Mouse (Mus musculus) neural tube, embryonic 15.5 days (tissue): ENCODE results near the gene Pam16. TPM values are rescaled to one million over a fixed set of nuclear protein-coding genes. Genes with fewer than 3 reads are reported as not detected.
A peak's percentile ranks its signal among the peaks of the same experiment; 100 is the strongest.

ENCODE experiments used
- ATAC-seq: fragments of 200-750 bp; cut with Nextera tagmentation; 2 replicates; pipeline ENCODE4 v1.8.0; 2017; ENCODE audit warnings: mild to moderate bottlenecking, moderate TSS enrichment, moderate library complexity; ENCODE audit not compliant: low FRiP score
- H3K27ac ChIP-seq: fragments of 300-500 bp; sonication (generic); replicated peaks from 2 replicates; pipeline ENCODE4 v1.5.1; 2015; ENCODE audit warnings: mild to moderate bottlenecking, inconsistent platforms
- H3K27me3 ChIP-seq: fragments of 300-500 bp; sonication (generic); replicated peaks from 2 replicates; pipeline ENCODE4 v1.6.1; 2015; ENCODE audit warnings: inconsistent platforms
- H3K36me3 ChIP-seq: fragments of 300-500 bp; sonication (generic); 2 replicates; pipeline ENCODE4 v1.6.1; 2015; ENCODE audit warnings: inconsistent platforms
- H3K4me1 ChIP-seq: fragments of 300-500 bp; sonication (generic); 2 replicates; pipeline ENCODE4 v1.6.1; 2015; ENCODE audit warnings: inconsistent platforms
- H3K4me2 ChIP-seq: fragments of 300-500 bp; sonication (generic); 2 replicates; pipeline ENCODE4 v1.6.1; 2015; ENCODE audit warnings: inconsistent platforms, mild to moderate bottlenecking, moderate library complexity
- H3K4me3 ChIP-seq: fragments of 300-500 bp; sonication (generic); replicated peaks from 2 replicates; pipeline ENCODE4 v1.5.1; 2015; ENCODE audit warnings: mild to moderate bottlenecking, inconsistent platforms
- H3K9ac ChIP-seq: fragments of 300-500 bp; sonication (generic); replicated peaks from 2 replicates; pipeline ENCODE4 v1.6.1; 2015; ENCODE audit warnings: mild to moderate bottlenecking, inconsistent platforms
- H3K9me3 ChIP-seq: fragments of 300-500 bp; sonication (generic); replicated peaks from 2 replicates; pipeline ENCODE4 v1.6.1; 2016; ENCODE audit warnings: inconsistent platforms
- WGBS: fragments of 180-500 bp; shearing (Covaris S2); methylation state at CpG from one replicate; pipeline ENCODE4 v1.1.7; 2015; ENCODE audit warnings: mixed read lengths; 5-methylcytosine and 5-hydroxymethylcytosine counted together
- polyA plus RNA-seq: library from polyadenylated mRNA; unstranded; fragments of >200 nt; fragmentation: Nextera tagmentation; extraction: Ambion mirVana; gene quantifications from 2 replicates; pipeline ENCODE4 v1.2.1, GENCODE M21; 2015

Gene Pam16
- polyA plus RNA-seq, 1 experiment from 2014 or later = 179 TPM

GRCm38 (mm10) chr16:4655251-4655734 lies 30.5 kb upstream of the Pam16 start:
- H3K4me2 ChIP-seq = no peak overlapping the region
- H3K9me3 ChIP-seq = no peaks in the 10 kb centered on the region
- H3K4me1 ChIP-seq = peaks cover 20% of the 10 kb centered on the region; the same call in 1 of the 2 replicates
- H3K4me3 ChIP-seq = no peak overlapping the region
- no peaks in the 10 kb centered on the region for H3K27me3 ChIP-seq
- H3K36me3 ChIP-seq = peaks cover 34% of the 10 kb centered on the region
- WGBS = 89% methylated on average over 4 of the region's 4 CpGs
- ATAC-seq = no peak
- no peak overlapping the region for H3K27ac ChIP-seq
- H3K9ac ChIP-seq = no peak overlapping the region

- no peak overlapping the region for H3K27ac ChIP-seq
- H3K9me3 ChIP-seq = no peaks in the 10 kb centered on the region
- peaks cover 40% of the 10 kb centered on the region for H3K36me3 ChIP-seq
- no peak overlapping the region for H3K9ac ChIP-seq
- H3K4me2 ChIP-seq = no peak overlapping the region
- 85% methylated on average over 10 of the region's 10 CpGs for WGBS
- ATAC-seq = no peak
- peaks cover 20% of the 10 kb centered on the region; the same call in 1 of the 2 replicates for H3K4me1 ChIP-seq
- H3K4me3 ChIP-seq = no peak overlapping the region
- H3K27me3 ChIP-seq = no peaks in the 10 kb centered on the region
These were observed 29.9 kb upstream of the Pam16 start for GRCm38 (mm10) chr16:4654706-4655105.

DNA sequence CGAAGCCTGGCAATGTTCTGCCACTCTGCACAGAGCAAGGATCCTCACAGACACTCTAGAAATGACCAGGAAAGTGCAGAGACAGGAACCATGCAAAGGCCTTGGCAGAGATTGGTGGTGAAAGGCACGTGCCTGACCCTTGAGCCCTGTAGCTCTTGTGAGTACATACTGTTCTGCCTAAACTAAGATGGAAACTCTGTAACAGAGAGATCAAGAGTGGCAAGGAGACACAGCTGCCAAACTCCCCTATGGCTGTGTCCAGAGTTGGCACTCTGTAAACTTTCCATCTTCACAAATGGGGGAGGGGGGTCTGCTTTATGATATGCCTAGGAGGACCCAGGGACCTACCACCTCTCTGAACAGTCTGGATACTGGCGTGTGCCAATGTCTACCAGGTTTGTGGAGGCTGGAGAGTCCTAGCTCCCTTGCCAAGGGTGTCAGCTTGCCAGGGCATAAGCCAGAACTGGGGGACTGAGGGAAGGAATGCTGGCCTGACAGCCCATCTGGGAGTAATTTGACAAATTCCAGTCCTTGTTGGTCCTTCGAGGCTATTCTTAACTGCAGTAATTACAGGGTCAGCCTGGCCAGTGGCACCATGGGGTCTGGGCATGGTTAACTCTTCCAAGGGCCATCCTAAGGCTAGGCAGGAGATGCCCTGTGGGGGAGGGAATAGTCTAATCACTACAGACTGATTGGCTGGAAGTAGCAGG lies 28.1 kb upstream of the Pam16 start:
- Histone ChIP-seq H3K27me3 (no peaks in the 10 kb centered on the region), H3K36me3 (peaks cover 55% of the 10 kb centered on the region), H3K9me3 (no peaks in the 10 kb centered on the region), H3K27ac (no peak overlapping the region), H3K4me3 (no peak overlapping the region), H3K4me2 (no peak overlapping the region), H3K4me1 (peaks cover 15% of the 10 kb centered on the region; the same call in 1 of the 2 replicates), H3K9ac (no peak overlapping the region)
- no peak for ATAC-seq
- 67% methylated on average over 4 of the region's 4 CpGs for WGBS

DNA sequence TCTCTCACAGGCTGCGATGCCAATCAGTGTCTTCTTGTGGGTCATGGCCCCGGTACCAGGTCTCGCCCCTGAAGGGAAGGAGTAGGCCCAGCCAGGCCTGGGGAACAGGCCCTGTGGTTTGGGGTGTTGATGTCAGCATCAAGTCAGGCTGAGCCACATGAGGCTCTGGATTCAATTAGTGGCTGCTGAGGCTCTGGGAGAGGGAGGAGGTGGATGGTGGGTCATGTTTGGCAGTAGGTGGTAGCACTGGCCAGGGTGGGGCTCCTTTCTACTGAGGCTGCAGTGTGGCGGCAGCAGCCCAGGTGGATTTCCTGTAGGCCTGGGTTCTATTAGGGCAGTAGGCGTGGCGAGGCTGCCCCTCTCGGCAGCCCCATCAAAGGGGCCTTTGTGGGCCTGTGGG lies 26.8 kb upstream of the Pam16 start:
- 59% methylated on average over 7 of the region's 7 CpGs for WGBS
- Histone ChIP-seq H3K4me3 (no peak overlapping the region), H3K36me3 (peaks cover 55% of the 10 kb centered on the region), H3K4me2 (no peak overlapping the region), H3K9me3 (no peaks in the 10 kb centered on the region), H3K27me3 (no peaks in the 10 kb centered on the region), H3K27ac (no peak overlapping the region), H3K4me1 (peaks cover 27% of the 10 kb centered on the region), H3K9ac (no peak overlapping the region)
- ATAC-seq = no peak

GRCm38 (mm10) chr16:4651081-4651480 lies 26.3 kb upstream of the Pam16 start:
- Histone ChIP-seq H3K27me3 (no peaks in the 10 kb centered on the region), H3K9ac (no peak overlapping the region), H3K4me2 (no peak overlapping the region), H3K9me3 (no peaks in the 10 kb centered on the region), H3K27ac (no peak overlapping the region), H3K4me1 (peaks cover 29% of the 10 kb centered on the region), H3K4me3 (no peak overlapping the region), H3K36me3 (peaks cover 55% of the 10 kb centered on the region)
- no peak for ATAC-seq
- 96% methylated on average over 1 of the region's 1 CpGs for WGBS

GRCm38 (mm10) chr16:4650161-4650560 lies 25.4 kb upstream of the Pam16 start:
- no peak overlapping the region for H3K9ac ChIP-seq
- no peaks in the 10 kb centered on the region for H3K9me3 ChIP-seq
- peaks cover 21% of the 10 kb centered on the region for H3K4me1 ChIP-seq
- H3K27ac ChIP-seq = no peak overlapping the region
- H3K36me3 ChIP-seq = peaks cover 50% of the 10 kb centered on the region
- H3K27me3 ChIP-seq = no peaks in the 10 kb centered on the region
- 86% methylated on average over 3 of the region's 3 CpGs for WGBS
- H3K4me3 ChIP-seq = no peak overlapping the region
- no peak overlapping the region for H3K4me2 ChIP-seq
- ATAC-seq = no peak

GRCm38 (mm10) chr16:4649692-4650091 lies 24.9 kb upstream of the Pam16 start:
- H3K9ac ChIP-seq = no peak overlapping the region
- H3K36me3 ChIP-seq = peaks cover 46% of the 10 kb centered on the region

DNA sequence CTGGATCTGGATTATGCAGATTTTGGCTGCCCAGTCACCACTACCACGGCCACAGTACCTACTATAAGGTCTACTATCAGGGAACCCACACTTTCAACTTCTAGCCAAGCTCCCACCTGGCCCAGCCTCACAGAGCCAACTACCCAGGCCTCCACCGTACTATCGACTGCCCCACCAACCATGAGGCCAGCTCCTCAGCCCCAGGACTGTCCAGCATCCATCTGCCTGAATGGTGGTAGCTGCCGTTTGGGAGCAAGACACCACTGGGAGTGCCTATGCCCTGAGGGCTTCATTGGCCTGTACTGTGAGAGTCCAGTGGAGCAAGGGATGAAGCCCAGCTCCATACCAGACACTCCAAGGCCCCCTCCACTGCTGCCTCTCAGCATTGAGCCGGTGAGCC lies 24.4 kb upstream of the Pam16 start:
- H3K4me2 ChIP-seq = no peak overlapping the region
- no peak overlapping the region for H3K27ac ChIP-seq
- no peak for ATAC-seq
- H3K4me3 ChIP-seq = no peak overlapping the region
- no peaks in the 10 kb centered on the region for H3K9me3 ChIP-seq
- H3K4me1 ChIP-seq = peaks cover 25% of the 10 kb centered on the region
- H3K9ac ChIP-seq = no peak overlapping the region
- no peaks in the 10 kb centered on the region for H3K27me3 ChIP-seq
- WGBS = 91% methylated on average over 5 of the region's 5 CpGs
- H3K36me3 ChIP-seq = peaks cover 43% of the 10 kb centered on the region

More at GRCm38 (mm10) chr16:4649692-4650091, 24.9 kb upstream of the Pam16 start:
- no peaks in the 10 kb centered on the region for H3K9me3 ChIP-seq
- ATAC-seq = no peak
- H3K27ac ChIP-seq = no peak overlapping the region
- WGBS = 93% methylated on average over 11 of the region's 11 CpGs
- H3K4me1 ChIP-seq = peaks cover 21% of the 10 kb centered on the region
- H3K4me2 ChIP-seq = no peak overlapping the region
- H3K27me3 ChIP-seq = no peaks in the 10 kb centered on the region
- no peak overlapping the region for H3K4me3 ChIP-seq

- H3K27ac ChIP-seq = no peak overlapping the region
- no peak overlapping the region for H3K9ac ChIP-seq
- H3K9me3 ChIP-seq = no peaks in the 10 kb centered on the region
- no peak for ATAC-seq
- peaks cover 39% of the 10 kb centered on the region for H3K36me3 ChIP-seq
- 91% methylated on average over 28 of the region's 28 CpGs for WGBS
- no peaks in the 10 kb centered on the region for H3K27me3 ChIP-seq
- H3K4me3 ChIP-seq = no peak overlapping the region
- peaks cover 32% of the 10 kb centered on the region for H3K4me1 ChIP-seq
- no peak overlapping the region for H3K4me2 ChIP-seq
These were observed 23.7 kb upstream of the Pam16 start for GRCm38 (mm10) chr16:4648416-4649023.

GRCm38 (mm10) chr16:4647651-4648141 lies 22.9 kb upstream of the Pam16 start:
- Histone ChIP-seq H3K27me3 (no peaks in the 10 kb centered on the region), H3K4me2 (no peak overlapping the region), H3K27ac (peak overlapping the region; percentile 63), H3K36me3 (peaks cover 37% of the 10 kb centered on the region), H3K9ac (no peak overlapping the region), H3K9me3 (no peaks in the 10 kb centered on the region), H3K4me1 (peaks cover 40% of the 10 kb centered on the region), H3K4me3 (no peak overlapping the region)
- whole genome bisulfite sequencing = 71% methylated on average over 13 of the region's 13 CpGs
- no peak for ATAC-seq

DNA sequence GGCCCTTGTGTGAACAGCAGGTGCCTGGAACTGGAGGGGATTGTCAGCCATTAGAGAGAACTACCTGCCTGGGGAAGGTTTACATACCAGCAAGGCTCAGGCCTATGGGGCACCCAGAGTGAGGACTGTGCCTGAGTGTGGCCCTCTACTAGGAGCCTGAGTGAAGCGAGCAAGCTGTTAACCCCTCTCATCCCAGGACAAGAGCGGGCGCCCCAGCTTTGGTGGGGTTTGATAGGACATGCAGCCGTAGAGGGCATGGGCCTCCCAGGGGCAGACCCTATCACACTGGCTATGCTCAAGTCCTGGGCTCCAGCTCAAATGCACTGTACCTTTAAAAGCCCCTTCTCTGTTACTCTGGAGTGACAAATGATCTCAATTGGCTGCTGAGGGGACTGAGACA lies 22.0 kb upstream of the Pam16 start:
- Histone ChIP-seq H3K36me3 (peaks cover 29% of the 10 kb centered on the region), H3K27ac (peak overlapping the region; percentile 63; the same call in 1 of the 2 replicates), H3K4me2 (no peak overlapping the region), H3K9ac (no peak overlapping the region), H3K9me3 (no peaks in the 10 kb centered on the region), H3K27me3 (no peaks in the 10 kb centered on the region), H3K4me1 (peaks cover 47% of the 10 kb centered on the region), H3K4me3 (no peak overlapping the region)
- WGBS = 85% methylated on average over 4 of the region's 4 CpGs
- no peak for ATAC-seq

DNA sequence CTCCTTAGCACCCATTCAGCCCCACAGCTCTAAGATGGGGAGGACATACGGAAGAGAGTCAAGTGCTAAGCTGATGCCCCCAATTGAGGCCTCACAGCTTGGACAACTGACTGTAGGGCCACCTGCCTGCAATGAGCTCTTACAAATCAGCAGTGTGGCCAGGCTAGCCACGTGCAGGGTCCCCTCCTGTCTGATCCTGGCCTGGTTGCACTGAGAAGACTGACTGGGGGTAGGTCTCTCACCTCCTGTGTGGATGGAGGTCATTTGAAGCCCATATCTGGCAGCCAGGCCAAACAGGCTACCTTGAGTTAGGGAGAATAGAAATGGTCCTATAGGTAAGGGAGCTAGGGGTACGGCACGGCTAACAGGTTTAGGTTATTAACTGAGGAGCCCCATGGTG lies 21.1 kb upstream of the Pam16 start:
- Histone ChIP-seq H3K27ac (no peak overlapping the region), H3K9me3 (no peaks in the 10 kb centered on the region), H3K4me1 (peaks cover 53% of the 10 kb centered on the region), H3K27me3 (no peaks in the 10 kb centered on the region), H3K4me2 (no peak overlapping the region), H3K36me3 (peaks cover 26% of the 10 kb centered on the region), H3K9ac (no peak overlapping the region), H3K4me3 (no peak overlapping the region)
- no peak for ATAC-seq
- 84% methylated on average over 4 of the region's 4 CpGs for WGBS
